Mouse (Mus musculus): Measurements from ENCODE around the gene Grid1. TPM values are rescaled to one million over a fixed set of nuclear protein-coding genes. Genes with fewer than 3 reads are reported as not detected.

Gene Grid1
- total RNA-seq, 4 experiments from 2014 or later, result 50.8 to 58.6 (median 55.0) TPM

- DNase-seq (ENCODE audit: low spot score in 2 of 2), result no peak
Measured at GRCm38 (mm10) chr14:35197371-35197770, 377.5 kb downstream of the Grid1 start.

GRCm38 (mm10) chr14:35198447-35198846 is 378.5 kb downstream of the Grid1 start:
- DNase-seq (ENCODE audit: low spot score in 2 of 2), result no peak

GRCm38 (mm10) chr14:35198899-35199298 is 379.0 kb downstream of the Grid1 start:
- no peak for DNase-seq (ENCODE audit: low spot score in 2 of 2)

- no peak for DNase-seq (ENCODE audit: low spot score in 2 of 2)
Measured at GRCm38 (mm10) chr14:35209444-35209843, 389.5 kb downstream of the Grid1 start.

GRCm38 (mm10) chr14:35219021-35219420 is 399.1 kb downstream of the Grid1 start:
- DNase-seq (ENCODE audit: low spot score in 2 of 2), result no peak

- no peak for DNase-seq (ENCODE audit: low spot score in 2 of 2)
Measured at GRCm38 (mm10) chr14:35222196-35222595, 402.3 kb downstream of the Grid1 start.

GRCm38 (mm10) chr14:35227581-35227980 is 407.7 kb downstream of the Grid1 start:
- DNase-seq (ENCODE audit: low spot score in 2 of 2), result no peak

- DNase-seq (ENCODE audit: low spot score in 2 of 2), result no peak
Measured at GRCm38 (mm10) chr14:35231384-35231783, 411.5 kb downstream of the Grid1 start.

- DNase-seq (ENCODE audit: low spot score in 2 of 2), result no peak
Measured at GRCm38 (mm10) chr14:35242882-35243281, 423.0 kb downstream of the Grid1 start.

- DNase-seq (ENCODE audit: low spot score in 2 of 2), result no peak
Measured at GRCm38 (mm10) chr14:35244776-35245548, 425.1 kb downstream of the Grid1 start.

GRCm38 (mm10) chr14:35250412-35250811 is 430.5 kb downstream of the Grid1 start:
- DNase-seq (ENCODE audit: low spot score in 2 of 2), result no peak

- DNase-seq (ENCODE audit: low spot score in 2 of 2), result no peak
Measured at GRCm38 (mm10) chr14:35254477-35254876, 434.6 kb downstream of the Grid1 start.

GRCm38 (mm10) chr14:35270260-35270659 is 450.4 kb downstream of the Grid1 start:
- no peak for DNase-seq (ENCODE audit: low spot score in 2 of 2)

GRCm38 (mm10) chr14:35309201-35309600 is 489.3 kb downstream of the Grid1 start:
- DNase-seq (ENCODE audit: low spot score in 2 of 2), result no peak

- no peak for DNase-seq (ENCODE audit: low spot score in 2 of 2)
Measured at GRCm38 (mm10) chr14:35313380-35314299, 493.7 kb downstream of the Grid1 start.

GRCm38 (mm10) chr14:35326306-35326705 is 506.4 kb downstream of the Grid1 start:
- DNase-seq (ENCODE audit: low spot score in 2 of 2), result peak in 1 of 2 experiments; percentile 11

- DNase-seq (ENCODE audit: low spot score in 2 of 2), result no peak
Measured at GRCm38 (mm10) chr14:35336561-35336960, 516.7 kb downstream of the Grid1 start.

- no peak for DNase-seq (ENCODE audit: low spot score in 2 of 2)
Measured at GRCm38 (mm10) chr14:35356011-35356410, 536.1 kb downstream of the Grid1 start.

GRCm38 (mm10) chr14:35356480-35357085 is 536.7 kb downstream of the Grid1 start:
- no peak for DNase-seq (ENCODE audit: low spot score in 2 of 2)

GRCm38 (mm10) chr14:35358136-35358821 is 538.4 kb downstream of the Grid1 start:
- peak in 1 of 2 experiments; percentile 28 for DNase-seq (ENCODE audit: low spot score in 2 of 2)
